Comparison of ENCODE assay signal across 15 mouse cellular contexts in genomic region chr17:78272142-78272541, GRCm38 (mm10).
A peak's percentile ranks its signal among the peaks of the same experiment; 100 is the strongest.
DNase-seq lines count a peak whose midpoint lies in the region; ATAC-seq and TF ChIP-seq lines count a peak whose summit lies in the region.
"Had no signal": no experiment of that assay in that cellular context is flagged by ENCODE, and none has a peak within 500 bp of the region (broad histone marks: within the 10 kb centered on the region; RNA-seq: fewer than 3 reads in every experiment).

No protein-coding gene starts in this region.

- no peaks in the 10 kb centered on the region for H3K27me3 ChIP-seq in heart, adult 2 months (ENCODE audit: control insufficient read depth, insufficient read depth, low read length)
- no peaks in the 10 kb centered on the region for H3K27me3 ChIP-seq in kidney, embryonic 16.5 days (ENCODE audit: insufficient read depth, low read length)
- no peaks in the 10 kb centered on the region for H3K27me3 ChIP-seq in lung, embryonic 16.5 days (ENCODE audit: control insufficient read depth, insufficient read depth, low read depth, low read length)
- H3K27me3 ChIP-seq: neural tube, embryonic 12.5 days had no signal

- no peak for ATAC-seq in kidney, embryonic 16.5 days (ENCODE audit: low FRiP score, low TSS enrichment)
- ATAC-seq in lung, embryonic 16.5 days (ENCODE audit: low read depth): peak; percentile 6; the same call in 1 of the 2 replicates
- ATAC-seq: intestine, postnatal 0 days had no signal

- peak overlapping the region; percentile 54 for H3K27ac ChIP-seq in heart, adult 2 months
- H3K27ac ChIP-seq in kidney, embryonic 16.5 days (ENCODE audit: low read length): peak overlapping the region; percentile 58
- peak overlapping the region; percentile 1 for H3K27ac ChIP-seq in lung, embryonic 16.5 days (ENCODE audit: low read length)
- H3K27ac ChIP-seq: liver, embryonic 14.5 days; neural tube, embryonic 12.5 days had no signal

- H3K4me1 ChIP-seq in heart, adult 2 months (ENCODE audit: control insufficient read depth, insufficient read depth, low read length): peaks cover 13% of the 10 kb centered on the region
- peaks cover 22% of the 10 kb centered on the region for H3K4me1 ChIP-seq in kidney, embryonic 16.5 days (ENCODE audit: insufficient read depth, low read length)
- peaks cover 25% of the 10 kb centered on the region for H3K4me1 ChIP-seq in lung, embryonic 16.5 days (replicated peaks; ENCODE audit: control insufficient read depth, insufficient read depth, low read length)

- no peak for TF ChIP-seq POLR2A in heart, adult 2 months (IDR thresholded peaks at IDR 0.05; ENCODE audit: insufficient read depth, low read depth, low read length)
- no peak for TF ChIP-seq POLR2A in brain, embryonic 14.5 days (IDR thresholded peaks at IDR 0.05; ENCODE audit: borderline replicate concordance, extremely low read depth, insufficient read depth, insufficient read length, poor library complexity, severe bottlenecking)

- TF ChIP-seq EP300 in heart, adult 2 months (IDR thresholded peaks at IDR 0.05; ENCODE audit: insufficient read depth, low read depth, low read length): no peak

- H3K4me3 ChIP-seq in heart, adult 2 months: no peak overlapping the region
- no peak overlapping the region for H3K4me3 ChIP-seq in kidney, embryonic 16.5 days (ENCODE audit: low read length)
- H3K4me3 ChIP-seq in lung, embryonic 16.5 days (ENCODE audit: low read length): no peak overlapping the region
- H3K4me3 ChIP-seq: erythroblast, embryonic 14.5 days; neural tube, embryonic 12.5 days had no signal

- intact Hi-C loops in heart, adult 2 months (cut with DNase I): no loop called here
- intact Hi-C loops in heart, postnatal 14 days (cut with DNase I): no loop called here

- H3K36me3 ChIP-seq in heart, adult 2 months (ENCODE audit: control insufficient read depth, insufficient read depth, low read length): no peaks in the 10 kb centered on the region; the same call in 1 of the 2 replicates
- no peaks in the 10 kb centered on the region for H3K36me3 ChIP-seq in kidney, embryonic 16.5 days (ENCODE audit: insufficient read depth, low read length)
- no peaks in the 10 kb centered on the region for H3K36me3 ChIP-seq in lung, embryonic 16.5 days (ENCODE audit: control insufficient read depth, insufficient read depth, low read length)
- H3K36me3 ChIP-seq: neural tube, embryonic 12.5 days had no signal

- no peak overlapping the region for H3K4me2 ChIP-seq in kidney, embryonic 16.5 days (replicated peaks; ENCODE audit: low read depth, low read length)
- H3K4me2 ChIP-seq in lung, embryonic 16.5 days (ENCODE audit: low read depth, low read length): no peak overlapping the region
- H3K4me2 ChIP-seq: midbrain, embryonic 11.5 days; neural tube, embryonic 12.5 days had no signal

- H3K9me3 ChIP-seq in kidney, embryonic 16.5 days (ENCODE audit: low read length): no peaks in the 10 kb centered on the region
- no peaks in the 10 kb centered on the region for H3K9me3 ChIP-seq in lung, embryonic 16.5 days (ENCODE audit: control insufficient read depth, low read length)
- H3K9me3 ChIP-seq: neural tube, embryonic 12.5 days had no signal

- DNase-seq in heart, adult 2 months: no peak
- DNase-seq in heart, postnatal 14 days: no peak
- DNase-seq in kidney, adult 18-20 months: no peak
- peak; percentile 44 for DNase-seq in brain, embryonic 14.5 days (ENCODE audit: low read depth)
- DNase-seq in embryo, embryonic 10 days (ENCODE audit: low spot score): no peak
- DNase-seq in gastrocnemius, postnatal 10 days: no peak
- DNase-seq: cerebellum, postnatal 25 days; right cerebral cortex, adult 18-20 months had no signal

- no peak overlapping the region for H3K9ac ChIP-seq in heart, adult 2 months (ENCODE audit: low read depth, low read length)
- H3K9ac ChIP-seq in kidney, embryonic 16.5 days (replicated peaks; ENCODE audit: low read length): no peak overlapping the region
- no peak overlapping the region for H3K9ac ChIP-seq in lung, embryonic 16.5 days (ENCODE audit: low read length)
- H3K9ac ChIP-seq: liver, embryonic 14.5 days; neural tube, embryonic 12.5 days had no signal

- no peak for TF ChIP-seq CTCF in heart, adult 2 months (IDR thresholded peaks at IDR 0.05)
- TF ChIP-seq CTCF in brain, embryonic 14.5 days (IDR thresholded peaks at IDR 0.05; ENCODE audit: borderline replicate concordance, extremely low read depth, insufficient read depth, insufficient read length): no peak

- peaks cover 3% of the 10 kb centered on the region for H3K79me2 ChIP-seq in heart, adult 2 months (replicated peaks; ENCODE audit: control insufficient read depth, insufficient read depth, low read length)

- 81% methylated on average over 8 of the region's 8 CpGs for WGBS in heart, adult 2 months
- WGBS in kidney, embryonic 16.5 days: 70% methylated on average over 8 of the region's 8 CpGs
- WGBS in lung, embryonic 16.5 days: 31% methylated on average over 8 of the region's 8 CpGs

Comparison
In these comparisons a context has a peak if more than half of its experiments do, and no peak if none do; other contexts are left out.
1. H3K27ac ChIP-seq: peak in every context shown above with its lines; median percentile 58 in kidney, embryonic 16.5 days; 54 in heart, adult 2 months; 1 in lung, embryonic 16.5 days.